Mouse (Mus musculus) lung, embryonic 16.5 days (tissue): ENCODE measurements at regions not wholly inside any gene's neighbourhood (a gene's known extent, or its start where the extent isn't known, plus 50 kb on each side); places are given as distances from the start of the nearest gene placed in this dataset.

Experiments used
- ATAC-seq: fragments of 200-750 bp; cut with Nextera tagmentation; 2 replicates; pipeline ENCODE4 v1.8.0; 2017; ENCODE audit warnings: low read depth, mild to moderate bottlenecking, moderate library complexity
- H3K27ac ChIP-seq: fragments of 300-500 bp; sonication (generic); 2 replicates; pipeline ENCODE4 v1.5.1; 2014; ENCODE audit warnings: mild to moderate bottlenecking, control low read depth, low read length
- H3K27me3 ChIP-seq: fragments of 300-500 bp; sonication (generic); 2 replicates; pipeline ENCODE4 v1.6.1; 2014; ENCODE audit warnings: low read depth, low read length, mixed read lengths; ENCODE audit not compliant: control insufficient read depth, insufficient read depth
- H3K36me3 ChIP-seq: fragments of 300-500 bp; sonication (generic); 2 replicates; pipeline ENCODE4 v1.6.1; 2014; ENCODE audit warnings: low read length; ENCODE audit not compliant: control insufficient read depth, insufficient read depth
- H3K4me1 ChIP-seq: fragments of 300-500 bp; sonication (generic); replicated peaks from 2 replicates; pipeline ENCODE4 v1.6.1; 2014; ENCODE audit warnings: low read length, mixed read lengths; ENCODE audit not compliant: control insufficient read depth, insufficient read depth
- H3K4me2 ChIP-seq: fragments of 300-500 bp; sonication (generic); 2 replicates; pipeline ENCODE4 v1.6.1; 2014; ENCODE audit warnings: low read depth, low read length, control low read depth
- H3K4me3 ChIP-seq: fragments of 300-500 bp; sonication (generic); 2 replicates; pipeline ENCODE4 v1.5.1; 2014; ENCODE audit warnings: mild to moderate bottlenecking, low read length, control low read depth
- H3K9ac ChIP-seq: fragments of 300-500 bp; sonication (generic); 2 replicates; pipeline ENCODE4 v1.6.1; 2014; ENCODE audit warnings: low read length, control low read depth
- H3K9me3 ChIP-seq: fragments of 300-500 bp; sonication (generic); 2 replicates; pipeline ENCODE4 v1.6.1; 2016; ENCODE audit warnings: low read length; ENCODE audit not compliant: control insufficient read depth
- WGBS: fragments of 180-500 bp; shearing (Covaris S2); extraction: QIAGEN DNeasy Blood & Tissue Kit; methylation state at CpG from one replicate; pipeline ENCODE4 v1.1.7; 2014; 5-methylcytosine and 5-hydroxymethylcytosine counted together

DNA sequence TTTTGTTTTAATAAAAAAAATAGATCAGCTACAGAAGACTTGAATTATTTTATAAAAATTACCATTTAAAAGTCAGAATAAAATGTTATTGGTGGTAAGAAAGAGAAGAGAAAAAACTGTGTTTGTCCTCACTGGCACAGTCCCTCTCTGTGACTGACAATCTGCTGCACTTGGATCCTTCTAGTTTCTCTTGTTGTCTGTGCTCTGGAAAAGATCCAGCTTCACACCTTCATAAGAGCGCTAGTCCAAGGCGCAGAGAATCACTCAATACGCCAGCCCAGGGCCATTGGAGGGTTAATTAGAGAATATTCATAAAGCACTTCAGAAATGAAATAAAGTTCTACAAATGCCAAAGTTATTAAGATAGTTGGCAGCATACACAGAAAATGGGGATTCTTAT is 153.8 kb downstream of the Lmbrd1 start:
- Histone ChIP-seq H3K4me3 (no peak overlapping the region), H3K4me1 (no peaks in the 10 kb centered on the region), H3K9ac (no peak overlapping the region), H3K27ac (no peak overlapping the region), H3K4me2 (no peak overlapping the region), H3K27me3 (no peaks in the 10 kb centered on the region), H3K36me3 (no peaks in the 10 kb centered on the region), H3K9me3 (no peaks in the 10 kb centered on the region)
- WGBS, result 71% methylated on average over 3 of the region's 3 CpGs
- no peak for ATAC-seq

- no peaks in the 10 kb centered on the region for H3K36me3 ChIP-seq
- H3K4me1 ChIP-seq, result peaks cover 2% of the 10 kb centered on the region; the same call in 1 of the 2 replicates
- H3K27me3 ChIP-seq, result no peaks in the 10 kb centered on the region
- no peaks in the 10 kb centered on the region for H3K9me3 ChIP-seq
- H3K27ac ChIP-seq, result no peak overlapping the region
- no peak overlapping the region for H3K4me2 ChIP-seq
- no peak overlapping the region for H3K9ac ChIP-seq
- no peak overlapping the region for H3K4me3 ChIP-seq
- WGBS, result 49% methylated on average over 7 of the region's 7 CpGs
- peak; percentile 60; the same call in 1 of the 2 replicates for ATAC-seq
These were observed 188.4 kb downstream of the Lmbrd1 start for GRCm38 (mm10) chr1:24866877-24867276.

DNA sequence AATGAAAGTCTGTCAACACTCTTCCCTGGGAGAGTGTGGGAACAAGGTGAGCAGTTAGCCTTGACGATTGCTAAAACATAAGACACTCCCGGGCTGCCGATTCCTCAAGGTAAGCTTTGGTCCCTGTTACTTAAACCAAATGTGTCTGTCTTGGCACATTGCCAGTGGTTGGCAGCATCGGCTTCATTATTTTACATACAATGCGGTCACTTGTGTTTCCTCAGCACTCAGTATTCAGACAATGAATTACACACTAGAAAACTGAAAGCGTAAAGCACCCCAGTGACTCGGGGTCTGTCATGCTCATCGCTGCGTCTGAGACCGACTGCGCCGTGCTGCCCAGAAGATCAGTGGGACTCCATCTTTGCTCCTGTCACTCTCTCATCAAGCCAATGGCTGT is 191.3 kb downstream of the Lmbrd1 start:
- Histone ChIP-seq H3K9me3 (no peaks in the 10 kb centered on the region), H3K9ac (no peak overlapping the region), H3K4me2 (no peak overlapping the region), H3K4me1 (peaks cover 2% of the 10 kb centered on the region; the same call in 1 of the 2 replicates), H3K4me3 (no peak overlapping the region), H3K27me3 (no peaks in the 10 kb centered on the region), H3K36me3 (no peaks in the 10 kb centered on the region), H3K27ac (no peak overlapping the region)
- no peak for ATAC-seq
- 67% methylated on average over 12 of the region's 12 CpGs for WGBS

GRCm38 (mm10) chr1:24870685-24871417 is 192.4 kb downstream of the Lmbrd1 start:
- peaks cover 2% of the 10 kb centered on the region; the same call in 1 of the 2 replicates for H3K4me1 ChIP-seq
- H3K4me3 ChIP-seq, result no peak overlapping the region
- H3K27me3 ChIP-seq, result no peaks in the 10 kb centered on the region
- WGBS, result 73% methylated on average over 7 of the region's 7 CpGs
- no peak overlapping the region for H3K4me2 ChIP-seq
- H3K9ac ChIP-seq, result no peak overlapping the region
- no peaks in the 10 kb centered on the region for H3K36me3 ChIP-seq
- no peaks in the 10 kb centered on the region for H3K9me3 ChIP-seq
- H3K27ac ChIP-seq, result no peak overlapping the region
- ATAC-seq, result no peak

DNA sequence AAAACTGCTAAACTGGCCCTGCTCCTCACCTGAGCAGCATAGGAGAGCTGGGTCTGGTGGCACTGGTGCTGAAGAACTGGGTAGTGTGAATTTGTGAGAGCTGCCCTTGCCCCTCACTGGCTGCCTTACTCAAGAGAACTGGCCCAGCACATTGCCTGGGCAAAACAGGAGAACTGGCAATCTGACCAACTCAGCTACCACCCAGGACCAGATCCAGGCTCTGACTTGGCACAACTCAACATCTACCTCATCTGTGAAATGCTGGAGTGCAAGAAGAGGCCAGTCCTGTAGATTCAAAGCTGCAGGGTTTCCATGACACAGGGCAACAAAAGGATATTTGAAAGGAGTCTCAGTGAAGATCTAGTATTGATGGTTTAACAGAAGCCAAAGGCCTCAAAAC is 198.6 kb downstream of the Lmbrd1 start:
- no peak overlapping the region for H3K9ac ChIP-seq
- H3K4me1 ChIP-seq, result no peaks in the 10 kb centered on the region
- no peaks in the 10 kb centered on the region for H3K27me3 ChIP-seq
- no peaks in the 10 kb centered on the region for H3K36me3 ChIP-seq
- no peak for ATAC-seq
- H3K4me2 ChIP-seq, result no peak overlapping the region
- H3K4me3 ChIP-seq, result no peak overlapping the region
- H3K9me3 ChIP-seq, result no peaks in the 10 kb centered on the region
- H3K27ac ChIP-seq, result no peak overlapping the region

- Histone ChIP-seq H3K4me1 (no peaks in the 10 kb centered on the region), H3K36me3 (no peaks in the 10 kb centered on the region), H3K9me3 (no peaks in the 10 kb centered on the region), H3K4me2 (no peak overlapping the region), H3K9ac (no peak overlapping the region), H3K27ac (no peak overlapping the region), H3K4me3 (no peak overlapping the region), H3K27me3 (no peaks in the 10 kb centered on the region)
- no peak for ATAC-seq
These were observed 205.2 kb downstream of the Lmbrd1 start for GRCm38 (mm10) chr1:24883638-24884037.

GRCm38 (mm10) chr1:24901278-24901677 is 222.8 kb downstream of the Lmbrd1 start:
- H3K27ac ChIP-seq, result no peak overlapping the region
- H3K4me3 ChIP-seq, result no peak overlapping the region
- no peak overlapping the region for H3K9ac ChIP-seq
- no peaks in the 10 kb centered on the region for H3K36me3 ChIP-seq
- WGBS, result 43% methylated on average over 2 of the region's 2 CpGs
- no peaks in the 10 kb centered on the region for H3K27me3 ChIP-seq
- H3K4me2 ChIP-seq, result no peak overlapping the region
- H3K9me3 ChIP-seq, result no peaks in the 10 kb centered on the region
- ATAC-seq, result no peak
- no peaks in the 10 kb centered on the region for H3K4me1 ChIP-seq

- Histone ChIP-seq H3K4me3 (no peak overlapping the region), H3K27ac (no peak overlapping the region), H3K36me3 (no peaks in the 10 kb centered on the region), H3K9me3 (no peaks in the 10 kb centered on the region), H3K4me1 (no peaks in the 10 kb centered on the region), H3K4me2 (no peak overlapping the region), H3K27me3 (no peaks in the 10 kb centered on the region), H3K9ac (no peak overlapping the region)
- WGBS, result 55% methylated on average over 3 of the region's 3 CpGs
- no peak for ATAC-seq
These were observed 260.2 kb downstream of the Lmbrd1 start for GRCm38 (mm10) chr1:24938303-24939263.

DNA sequence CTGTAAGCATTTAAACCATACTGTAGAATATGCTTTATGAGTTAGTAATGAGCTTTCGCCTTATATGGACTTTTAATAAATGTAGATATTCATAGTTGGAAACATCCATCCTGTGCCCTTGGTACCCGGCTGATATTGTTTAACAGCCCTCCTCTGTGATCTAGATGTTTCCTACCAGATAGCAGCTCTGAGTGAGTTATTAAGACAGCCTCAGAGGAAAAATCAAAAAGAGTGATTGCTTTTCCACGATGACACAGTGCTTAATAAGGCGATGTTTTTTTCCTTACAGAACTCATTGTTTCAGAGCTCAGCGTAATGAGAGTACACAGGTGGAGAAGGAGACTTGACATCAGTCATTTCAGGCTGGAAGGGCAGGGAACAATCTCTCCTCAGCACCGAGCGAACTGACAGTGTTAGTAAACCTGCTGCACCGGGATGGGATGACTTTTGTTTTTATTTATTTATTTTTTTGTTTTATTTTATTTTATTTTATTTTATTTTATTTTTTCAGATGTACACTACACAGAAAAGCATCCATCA is 264.4 kb downstream of the Lmbrd1 start:
- Histone ChIP-seq H3K27me3 (no peaks in the 10 kb centered on the region), H3K9ac (no peak overlapping the region), H3K4me1 (no peaks in the 10 kb centered on the region), H3K36me3 (no peaks in the 10 kb centered on the region), H3K4me2 (no peak overlapping the region), H3K27ac (no peak overlapping the region), H3K9me3 (no peaks in the 10 kb centered on the region), H3K4me3 (no peak overlapping the region)
- ATAC-seq, result no peak
- WGBS, result 77% methylated on average over 8 of the region's 8 CpGs
